Mouse (Mus musculus) liver, embryonic 14.5 days (tissue): ENCODE results near the gene Cfdp1.

Experiments used
- CTCF ChIP-seq: IDR thresholded peaks from 2 replicates; pipeline ENCODE4 v1.5.1; 2016; ENCODE audit warnings: antibody characterized with exemption, low read depth, control low read depth
- EP300 ChIP-seq: IDR thresholded peaks from 2 replicates; pipeline ENCODE4 v1.6.1; 2016; ENCODE audit warnings: antibody characterized with exemption, low read depth

DNA sequence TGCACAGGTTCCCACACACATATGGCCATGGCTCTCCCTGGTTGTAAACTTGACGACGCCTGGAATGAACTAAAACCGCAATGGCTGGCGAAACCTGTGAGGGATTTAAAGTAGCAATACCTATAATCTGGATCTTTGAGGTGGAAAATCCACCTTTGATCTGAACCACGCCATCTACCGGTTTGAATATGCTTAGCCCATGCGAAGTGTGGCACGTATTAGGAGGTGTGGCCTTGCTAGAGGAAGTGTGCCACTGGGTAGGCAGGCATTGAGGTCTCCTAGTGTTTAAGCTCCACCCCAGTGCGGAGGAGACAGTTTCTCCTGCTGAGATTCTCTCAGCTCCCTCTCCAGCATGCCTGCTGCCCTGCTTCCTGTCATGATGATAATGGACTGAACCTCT is 23.6 kb upstream of the Cfdp1 start:
- peak; percentile 27; the same call in 1 of the 2 replicates for TF ChIP-seq CTCF
- TF ChIP-seq EP300, result no peak
